Mouse (Mus musculus): ENCODE measurements at regions not wholly inside any gene's neighbourhood (a gene's known extent, or its start where the extent isn't known, plus 50 kb on each side); places are given as distances from the start of the nearest gene placed in this dataset.

GRCm38 (mm10) chr10:24357636-24358035 lies 134.3 kb downstream of the Moxd1 start:
- DNase-seq (ENCODE audit: low spot score), result no peak
- 19% methylated on average over 3 of the region's 3 CpGs for WGBS
- Histone ChIP-seq H3K27me3 (ENCODE audit: insufficient read depth, poor library complexity, severe bottlenecking) (no peaks in the 10 kb centered on the region), H3K9me3 (0 out of 2 replicates have a peak, but pooled peaks cover 2% of the 10 kb centered on the region), H3K4me3 (no peak overlapping the region), H3K4me1 (replicated peaks) (peaks cover 9% of the 10 kb centered on the region), H3K36me3 (no peaks in the 10 kb centered on the region), H3K27ac (no peak overlapping the region)

GRCm38 (mm10) chr10:24361424-24361823 lies 138.1 kb downstream of the Moxd1 start:
- no peaks in the 10 kb centered on the region for H3K36me3 ChIP-seq
- H3K27me3 ChIP-seq (ENCODE audit: insufficient read depth, poor library complexity, severe bottlenecking), result no peaks in the 10 kb centered on the region
- H3K4me1 ChIP-seq (replicated peaks), result peaks cover 17% of the 10 kb centered on the region
- H3K27ac ChIP-seq, result no peak overlapping the region
- no peak for DNase-seq (ENCODE audit: low spot score)
- no peaks in the 10 kb centered on the region for H3K9me3 ChIP-seq
- no peak overlapping the region for H3K4me3 ChIP-seq
- WGBS, result 90% methylated on average over 3 of the region's 3 CpGs

GRCm38 (mm10) chr10:24365369-24365768 lies 142.1 kb downstream of the Moxd1 start:
- Histone ChIP-seq H3K27ac (no peak overlapping the region), H3K4me3 (no peak overlapping the region), H3K9me3 (no peaks in the 10 kb centered on the region), H3K4me1 (replicated peaks) (peaks cover 7% of the 10 kb centered on the region), H3K27me3 (ENCODE audit: insufficient read depth, poor library complexity, severe bottlenecking) (no peaks in the 10 kb centered on the region), H3K36me3 (no peaks in the 10 kb centered on the region)
- WGBS, result 78% methylated on average over 5 of the region's 5 CpGs
- no peak for DNase-seq (ENCODE audit: low spot score)

- no peak overlapping the region for H3K4me3 ChIP-seq
- H3K27ac ChIP-seq, result no peak overlapping the region
- peaks cover 7% of the 10 kb centered on the region for H3K4me1 ChIP-seq (replicated peaks)
- no peaks in the 10 kb centered on the region for H3K27me3 ChIP-seq (ENCODE audit: insufficient read depth, poor library complexity, severe bottlenecking)
- no peak for DNase-seq (ENCODE audit: low spot score)
- no peaks in the 10 kb centered on the region for H3K9me3 ChIP-seq
- H3K36me3 ChIP-seq, result no peaks in the 10 kb centered on the region
- WGBS, result 68% methylated on average over 5 of the region's 5 CpGs
Measured at GRCm38 (mm10) chr10:24367010-24367409, 143.7 kb downstream of the Moxd1 start.

GRCm38 (mm10) chr10:24373957-24374356 lies 150.6 kb downstream of the Moxd1 start:
- WGBS, result 81% methylated on average over 6 of the region's 6 CpGs
- Histone ChIP-seq H3K27ac (no peak overlapping the region), H3K4me1 (replicated peaks) (no peaks in the 10 kb centered on the region), H3K36me3 (no peaks in the 10 kb centered on the region), H3K9me3 (no peaks in the 10 kb centered on the region), H3K4me3 (no peak overlapping the region), H3K27me3 (ENCODE audit: insufficient read depth, poor library complexity, severe bottlenecking) (no peaks in the 10 kb centered on the region)
- no peak for DNase-seq (ENCODE audit: low spot score)

- no peaks in the 10 kb centered on the region; the same call in 1 of the 2 replicates for H3K4me1 ChIP-seq (replicated peaks)
- no peaks in the 10 kb centered on the region for H3K27me3 ChIP-seq (ENCODE audit: insufficient read depth, poor library complexity, severe bottlenecking)
- WGBS, result 95% methylated on average over 5 of the region's 5 CpGs
- no peaks in the 10 kb centered on the region for H3K9me3 ChIP-seq
- no peaks in the 10 kb centered on the region for H3K36me3 ChIP-seq
- no peak for DNase-seq (ENCODE audit: low spot score)
- H3K4me3 ChIP-seq, result no peak overlapping the region
- H3K27ac ChIP-seq, result no peak overlapping the region
Measured at GRCm38 (mm10) chr10:24379291-24379690, 156.0 kb downstream of the Moxd1 start.

- DNase-seq (ENCODE audit: low spot score), result no peak
- 91% methylated on average over 4 of the region's 4 CpGs for WGBS
- Histone ChIP-seq H3K27me3 (ENCODE audit: insufficient read depth, poor library complexity, severe bottlenecking) (no peaks in the 10 kb centered on the region), H3K4me1 (replicated peaks) (no peaks in the 10 kb centered on the region; the same call in 1 of the 2 replicates), H3K9me3 (no peaks in the 10 kb centered on the region), H3K36me3 (no peaks in the 10 kb centered on the region), H3K27ac (no peak overlapping the region), H3K4me3 (no peak overlapping the region)
Measured at GRCm38 (mm10) chr10:24380478-24381273, 157.4 kb downstream of the Moxd1 start.

GRCm38 (mm10) chr10:24381917-24382316 lies 158.6 kb downstream of the Moxd1 start:
- no peaks in the 10 kb centered on the region; the same call in 1 of the 2 replicates for H3K4me1 ChIP-seq (replicated peaks)
- no peaks in the 10 kb centered on the region for H3K9me3 ChIP-seq
- no peaks in the 10 kb centered on the region for H3K36me3 ChIP-seq
- H3K4me3 ChIP-seq, result no peak overlapping the region
- no peaks in the 10 kb centered on the region for H3K27me3 ChIP-seq (ENCODE audit: insufficient read depth, poor library complexity, severe bottlenecking)
- WGBS, result 26% methylated on average over 4 of the region's 4 CpGs
- no peak overlapping the region for H3K27ac ChIP-seq
- DNase-seq (ENCODE audit: low spot score), result peak; percentile 30

GRCm38 (mm10) chr10:24384061-24384460 lies 160.7 kb downstream of the Moxd1 start:
- Histone ChIP-seq H3K4me3 (no peak overlapping the region), H3K36me3 (no peaks in the 10 kb centered on the region), H3K27me3 (ENCODE audit: insufficient read depth, poor library complexity, severe bottlenecking) (no peaks in the 10 kb centered on the region), H3K4me1 (replicated peaks) (no peaks in the 10 kb centered on the region; the same call in 1 of the 2 replicates), H3K9me3 (no peaks in the 10 kb centered on the region), H3K27ac (no peak overlapping the region)
- 85% methylated on average over 2 of the region's 2 CpGs for WGBS
- no peak for DNase-seq (ENCODE audit: low spot score)

GRCm38 (mm10) chr10:24388229-24388628 lies 164.9 kb downstream of the Moxd1 start:
- no peak for DNase-seq (ENCODE audit: low spot score)
- no peaks in the 10 kb centered on the region for H3K27me3 ChIP-seq (ENCODE audit: insufficient read depth, poor library complexity, severe bottlenecking)
- no peak overlapping the region for H3K4me3 ChIP-seq
- 49% methylated on average over 2 of the region's 2 CpGs for WGBS
- no peak overlapping the region for H3K27ac ChIP-seq
- H3K4me1 ChIP-seq (replicated peaks), result no peaks in the 10 kb centered on the region; the same call in 1 of the 2 replicates
- H3K36me3 ChIP-seq, result no peaks in the 10 kb centered on the region
- no peaks in the 10 kb centered on the region for H3K9me3 ChIP-seq

- H3K27ac ChIP-seq, result 0 out of 2 replicates have a peak overlapping the region, but pooled peaks have one; percentile 45
- no peaks in the 10 kb centered on the region for H3K27me3 ChIP-seq (ENCODE audit: insufficient read depth, poor library complexity, severe bottlenecking)
- H3K4me1 ChIP-seq (replicated peaks), result no peaks in the 10 kb centered on the region
- no peak for DNase-seq (ENCODE audit: low spot score)
- H3K4me3 ChIP-seq, result no peak overlapping the region
- 85% methylated on average over 6 of the region's 6 CpGs for WGBS
- no peaks in the 10 kb centered on the region for H3K9me3 ChIP-seq
- H3K36me3 ChIP-seq, result no peaks in the 10 kb centered on the region
Measured at GRCm38 (mm10) chr10:24391039-24391438, 167.7 kb downstream of the Moxd1 start.

GRCm38 (mm10) chr10:24392066-24392465 lies 168.7 kb downstream of the Moxd1 start:
- H3K4me3 ChIP-seq, result no peak overlapping the region
- H3K4me1 ChIP-seq (replicated peaks), result no peaks in the 10 kb centered on the region
- WGBS, result 82% methylated on average over 3 of the region's 3 CpGs
- DNase-seq (ENCODE audit: low spot score), result no peak
- no peak overlapping the region for H3K27ac ChIP-seq
- no peaks in the 10 kb centered on the region for H3K9me3 ChIP-seq
- H3K27me3 ChIP-seq (ENCODE audit: insufficient read depth, poor library complexity, severe bottlenecking), result no peaks in the 10 kb centered on the region
- H3K36me3 ChIP-seq, result no peaks in the 10 kb centered on the region

- H3K4me3 ChIP-seq, result no peak overlapping the region
- H3K4me1 ChIP-seq (replicated peaks), result peaks cover 4% of the 10 kb centered on the region; the same call in 1 of the 2 replicates
- H3K9me3 ChIP-seq, result no peaks in the 10 kb centered on the region
- no peak overlapping the region for H3K27ac ChIP-seq
- no peaks in the 10 kb centered on the region for H3K36me3 ChIP-seq
- no peaks in the 10 kb centered on the region for H3K27me3 ChIP-seq (ENCODE audit: insufficient read depth, poor library complexity, severe bottlenecking)
- DNase-seq (ENCODE audit: low spot score), result no peak
- 78% methylated on average over 13 of the region's 13 CpGs for WGBS
Measured at GRCm38 (mm10) chr10:24395999-24396784, 172.9 kb downstream of the Moxd1 start.

Data from hindbrain, embryonic 10.5 days (tissue).